Mouse (Mus musculus): ENCODE data around the gene Lrrc20. TPM values are rescaled to one million over a fixed set of nuclear protein-coding genes. Genes with fewer than 3 reads are reported as not detected.
A peak's percentile ranks its signal among the peaks of the same experiment; 100 is the strongest.

The Lrrc20 gene
- polyA plus RNA-seq, 1 experiment: 4.6 TPM

GRCm38 (mm10) chr10:61530936-61531335 lies 55.3 kb downstream of the Lrrc20 start:
- no peak for DNase-seq
- WGBS: 92% methylated on average over 3 of the region's 3 CpGs
- H3K27ac ChIP-seq (ENCODE audit: insufficient read depth, low read depth, low read length): no peak overlapping the region
- no peaks in the 10 kb centered on the region for H3K4me1 ChIP-seq (ENCODE audit: control insufficient read depth, insufficient read depth, low read length)
- TF ChIP-seq POLR2A (IDR thresholded peaks at IDR 0.05; ENCODE audit: low read depth, low read length) (no peak), CTCF (conservative IDR thresholded peaks at IDR 0.05; ENCODE audit: insufficient read depth, insufficient read length, low read depth, low read length) (no peak)
- no peaks in the 10 kb centered on the region for H3K36me3 ChIP-seq (ENCODE audit: control insufficient read depth, insufficient read depth, low read length)
- no peaks in the 10 kb centered on the region for H3K27me3 ChIP-seq (replicated peaks; ENCODE audit: control insufficient read depth, insufficient read depth, low read length)
- H3K4me3 ChIP-seq (ENCODE audit: insufficient read depth, low read depth, low read length): no peak overlapping the region

GRCm38 (mm10) chr10:61533285-61533684 lies 57.7 kb downstream of the Lrrc20 start:
- Histone ChIP-seq H3K36me3 (ENCODE audit: control insufficient read depth, insufficient read depth, low read length) (no peaks in the 10 kb centered on the region), H3K27me3 (replicated peaks; ENCODE audit: control insufficient read depth, insufficient read depth, low read length) (no peaks in the 10 kb centered on the region), H3K27ac (ENCODE audit: insufficient read depth, low read depth, low read length) (no peak overlapping the region), H3K4me3 (ENCODE audit: insufficient read depth, low read depth, low read length) (no peak overlapping the region), H3K4me1 (ENCODE audit: control insufficient read depth, insufficient read depth, low read length) (no peaks in the 10 kb centered on the region)
- TF ChIP-seq CTCF (conservative IDR thresholded peaks at IDR 0.05; ENCODE audit: insufficient read depth, insufficient read length, low read depth, low read length): no peak
- TF ChIP-seq POLR2A (IDR thresholded peaks at IDR 0.05; ENCODE audit: low read depth, low read length): no peak
- 95% methylated on average over 7 of the region's 7 CpGs for WGBS
- DNase-seq: no peak

GRCm38 (mm10) chr10:61534371-61535101 lies 58.9 kb downstream of the Lrrc20 start:
- H3K27me3 ChIP-seq (replicated peaks; ENCODE audit: control insufficient read depth, insufficient read depth, low read length): no peaks in the 10 kb centered on the region
- 85% methylated on average over 3 of the region's 3 CpGs for WGBS
- TF ChIP-seq CTCF (conservative IDR thresholded peaks at IDR 0.05; ENCODE audit: insufficient read depth, insufficient read length, low read depth, low read length): no peak
- TF ChIP-seq POLR2A (IDR thresholded peaks at IDR 0.05; ENCODE audit: low read depth, low read length): no peak

GRCm38 (mm10) chr10:61535441-61535840 lies 59.8 kb downstream of the Lrrc20 start:
- Histone ChIP-seq H3K27ac (ENCODE audit: insufficient read depth, low read depth, low read length) (no peak overlapping the region), H3K36me3 (ENCODE audit: control insufficient read depth, insufficient read depth, low read length) (no peaks in the 10 kb centered on the region), H3K4me3 (ENCODE audit: insufficient read depth, low read depth, low read length) (no peak overlapping the region), H3K4me1 (ENCODE audit: control insufficient read depth, insufficient read depth, low read length) (no peaks in the 10 kb centered on the region), H3K27me3 (replicated peaks; ENCODE audit: control insufficient read depth, insufficient read depth, low read length) (no peaks in the 10 kb centered on the region)
- 88% methylated on average over 4 of the region's 4 CpGs for WGBS
- TF ChIP-seq CTCF (conservative IDR thresholded peaks at IDR 0.05; ENCODE audit: insufficient read depth, insufficient read length, low read depth, low read length) (no peak), POLR2A (IDR thresholded peaks at IDR 0.05; ENCODE audit: low read depth, low read length) (no peak)
- DNase-seq: no peak

More at GRCm38 (mm10) chr10:61534371-61535101, 58.9 kb downstream of the Lrrc20 start:
- Histone ChIP-seq H3K27ac (ENCODE audit: insufficient read depth, low read depth, low read length) (no peak overlapping the region), H3K4me3 (ENCODE audit: insufficient read depth, low read depth, low read length) (no peak overlapping the region), H3K4me1 (ENCODE audit: control insufficient read depth, insufficient read depth, low read length) (no peaks in the 10 kb centered on the region), H3K36me3 (ENCODE audit: control insufficient read depth, insufficient read depth, low read length) (no peaks in the 10 kb centered on the region)
- DNase-seq: peak; percentile 4

- no peaks in the 10 kb centered on the region for H3K36me3 ChIP-seq (ENCODE audit: control insufficient read depth, insufficient read depth, low read length)
- H3K4me3 ChIP-seq (ENCODE audit: insufficient read depth, low read depth, low read length): no peak overlapping the region
- WGBS: 10% methylated on average over 20 of the region's 20 CpGs
Measured at GRCm38 (mm10) chr10:61536130-61537035, 60.8 kb downstream of the Lrrc20 start.

GRCm38 (mm10) chr10:61537036-61537380 lies 61.4 kb downstream of the Lrrc20 start:
- no peaks in the 10 kb centered on the region for H3K4me1 ChIP-seq (ENCODE audit: control insufficient read depth, insufficient read depth, low read length)
- no peak overlapping the region for H3K4me3 ChIP-seq (ENCODE audit: insufficient read depth, low read depth, low read length)
- no peaks in the 10 kb centered on the region for H3K36me3 ChIP-seq (ENCODE audit: control insufficient read depth, insufficient read depth, low read length)
- H3K27ac ChIP-seq (ENCODE audit: insufficient read depth, low read depth, low read length): no peak overlapping the region
- 85% methylated on average over 5 of the region's 5 CpGs for WGBS
- TF ChIP-seq POLR2A (IDR thresholded peaks at IDR 0.05; ENCODE audit: low read depth, low read length) (no peak), CTCF (conservative IDR thresholded peaks at IDR 0.05; ENCODE audit: insufficient read depth, insufficient read length, low read depth, low read length) (no peak)
- H3K27me3 ChIP-seq (replicated peaks; ENCODE audit: control insufficient read depth, insufficient read depth, low read length): no peaks in the 10 kb centered on the region
- DNase-seq: no peak

More at GRCm38 (mm10) chr10:61536130-61537035, 60.8 kb downstream of the Lrrc20 start:
- Histone ChIP-seq H3K27me3 (replicated peaks; ENCODE audit: control insufficient read depth, insufficient read depth, low read length) (no peaks in the 10 kb centered on the region), H3K27ac (ENCODE audit: insufficient read depth, low read depth, low read length) (peak overlapping the region; percentile 68), H3K4me1 (ENCODE audit: control insufficient read depth, insufficient read depth, low read length) (no peaks in the 10 kb centered on the region)
- DNase-seq: peak; percentile 70
- TF ChIP-seq POLR2A (IDR thresholded peaks at IDR 0.05; ENCODE audit: low read depth, low read length) (no peak), CTCF (conservative IDR thresholded peaks at IDR 0.05; ENCODE audit: insufficient read depth, insufficient read length, low read depth, low read length) (no peak)

GRCm38 (mm10) chr10:61538446-61538845 lies 62.8 kb downstream of the Lrrc20 start:
- TF ChIP-seq POLR2A (IDR thresholded peaks at IDR 0.05; ENCODE audit: low read depth, low read length): no peak
- no peak for TF ChIP-seq CTCF (conservative IDR thresholded peaks at IDR 0.05; ENCODE audit: insufficient read depth, insufficient read length, low read depth, low read length)
- Histone ChIP-seq H3K27me3 (replicated peaks; ENCODE audit: control insufficient read depth, insufficient read depth, low read length) (no peaks in the 10 kb centered on the region), H3K4me1 (ENCODE audit: control insufficient read depth, insufficient read depth, low read length) (no peaks in the 10 kb centered on the region), H3K4me3 (ENCODE audit: insufficient read depth, low read depth, low read length) (no peak overlapping the region), H3K36me3 (ENCODE audit: control insufficient read depth, insufficient read depth, low read length) (no peaks in the 10 kb centered on the region), H3K27ac (ENCODE audit: insufficient read depth, low read depth, low read length) (no peak overlapping the region)
- 68% methylated on average over 4 of the region's 4 CpGs for WGBS
- no peak for DNase-seq

Data from kidney, adult 2 months (tissue).